Mouse (Mus musculus) layer of hippocampus, postnatal 14 days (tissue): ENCODE measurements at regions not wholly inside any gene's neighbourhood (a gene's known extent, or its start where the extent isn't known, plus 50 kb on each side); places are given as distances from the start of the nearest gene placed in this dataset.

Source experiments
- DNase-seq, 2 experiments: peaks; one replicate each; pipeline ENCODE4 v3.0.0; 2021 to 2022; ENCODE audit warnings: low spot score in 2 of 2, mixed read lengths in 1 of 2

DNA sequence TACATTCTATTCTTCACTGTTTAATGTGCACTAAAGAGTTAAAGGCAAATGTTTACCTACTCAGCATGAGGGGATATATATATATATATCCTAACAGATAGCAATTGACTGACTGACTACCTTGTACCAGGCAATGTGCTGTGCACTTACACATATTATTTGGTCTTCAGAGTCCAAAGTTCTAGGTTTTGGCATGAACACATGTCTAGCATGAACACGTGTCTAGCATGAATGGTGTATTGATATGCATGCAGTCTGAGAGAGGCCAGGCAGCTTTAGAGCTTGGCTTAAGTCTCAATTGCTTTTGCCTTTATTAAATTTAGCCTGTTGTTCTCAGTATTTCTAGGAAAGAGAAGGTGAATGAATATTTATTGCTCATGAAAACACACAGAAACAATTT, 161.4 kb downstream of the Btg1 start:
- DNase-seq: no peak

DNA sequence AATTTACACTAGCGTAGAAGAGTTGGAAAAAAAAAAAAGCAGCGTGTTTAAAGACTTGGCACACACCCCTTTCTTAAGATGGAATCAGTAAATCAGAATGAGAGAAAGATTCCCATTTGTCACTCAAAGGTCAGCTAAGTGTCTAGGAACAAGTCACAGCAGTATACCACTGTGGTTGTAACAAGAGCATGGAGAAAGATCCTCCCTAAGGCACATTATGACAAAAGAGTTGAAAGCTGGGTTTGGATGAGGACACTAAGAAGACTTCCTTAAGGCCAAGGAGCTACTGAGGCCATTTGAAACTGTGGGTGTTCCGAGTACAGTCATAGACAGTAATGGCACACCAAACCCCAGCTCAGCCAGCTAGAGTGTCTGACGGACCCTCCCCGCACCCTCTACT, 167.2 kb downstream of the Btg1 start:
- no peak for DNase-seq

DNA sequence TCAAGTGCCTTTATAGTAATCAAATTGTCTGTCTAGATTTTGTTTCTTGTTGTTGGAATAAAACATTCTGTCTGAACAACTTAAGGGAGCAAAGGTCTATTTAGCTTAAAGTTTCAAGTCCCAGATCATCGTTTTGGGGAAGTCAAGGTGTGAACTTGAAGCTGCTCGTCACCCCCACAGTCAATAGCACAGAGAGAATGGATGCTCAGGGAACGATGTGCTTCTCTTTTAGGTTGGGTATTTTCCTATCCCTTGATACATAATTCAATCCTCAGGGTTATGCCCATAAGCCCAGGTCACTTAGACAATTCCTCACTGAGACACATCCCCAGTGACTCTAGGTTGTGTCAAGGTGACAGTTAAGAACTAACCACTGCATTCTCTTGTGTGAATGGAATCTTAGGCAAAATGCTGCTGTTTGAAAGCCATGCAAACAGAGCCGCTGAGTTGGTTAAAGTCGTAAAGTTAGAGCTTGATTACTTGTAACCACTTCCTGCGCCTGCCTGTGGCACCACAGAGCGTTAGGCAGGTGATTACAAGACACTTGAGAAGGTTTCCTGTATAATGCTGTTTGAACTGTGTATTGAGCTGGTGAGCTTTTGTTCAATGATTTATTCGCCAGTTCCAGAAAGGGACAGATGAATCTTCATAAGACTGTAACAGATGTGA, 170.2 kb downstream of the Btg1 start:
- DNase-seq: no peak

DNA sequence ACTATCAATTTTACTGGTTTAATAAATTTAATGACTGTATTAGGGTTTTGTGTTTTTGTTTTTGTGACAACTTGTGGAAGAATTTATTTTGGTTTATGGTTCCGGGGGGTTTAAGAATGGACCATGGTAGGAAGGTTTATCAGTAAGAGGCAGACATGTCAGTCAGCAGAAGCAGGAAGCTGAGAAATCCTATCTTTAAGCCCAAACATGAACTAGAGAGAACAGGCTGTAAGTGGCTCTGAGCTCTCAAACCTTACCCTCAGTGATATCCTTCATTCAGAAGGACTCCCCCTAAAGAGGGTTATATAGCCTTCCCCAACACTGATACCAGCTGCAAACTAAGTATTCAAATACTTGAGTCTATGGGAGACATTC, 170.8 kb downstream of the Btg1 start:
- DNase-seq: no peak

DNA sequence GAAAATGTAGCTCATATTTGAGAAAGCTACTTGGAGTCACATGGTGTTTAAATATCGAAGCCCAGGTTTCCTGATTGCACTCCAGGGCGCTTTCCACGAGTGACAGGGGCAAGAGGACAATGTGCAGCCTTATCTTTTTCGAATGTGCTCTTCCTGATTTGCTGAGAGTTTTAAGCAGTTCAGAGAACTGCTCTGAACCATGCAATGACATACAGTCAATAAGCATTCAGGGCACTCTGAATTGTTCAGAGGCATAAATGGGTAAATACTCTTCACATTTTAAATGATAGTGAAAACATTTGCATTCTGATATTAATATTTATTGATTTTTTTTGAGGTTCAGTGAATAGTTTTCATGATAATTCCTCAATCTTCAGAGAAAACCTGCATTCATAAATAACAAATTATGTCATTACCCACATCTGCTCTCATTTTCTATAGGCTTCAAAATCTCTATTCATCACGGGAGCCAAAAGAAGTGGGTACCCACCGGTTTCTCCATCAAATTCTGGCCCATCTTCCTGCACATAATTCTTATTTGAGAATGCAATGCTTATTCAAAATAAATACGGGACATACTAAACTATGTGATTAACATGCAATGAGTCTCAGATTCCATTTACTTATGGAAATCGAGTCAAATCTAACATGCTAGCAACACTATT, 171.7 kb downstream of the Btg1 start:
- no peak for DNase-seq

DNA sequence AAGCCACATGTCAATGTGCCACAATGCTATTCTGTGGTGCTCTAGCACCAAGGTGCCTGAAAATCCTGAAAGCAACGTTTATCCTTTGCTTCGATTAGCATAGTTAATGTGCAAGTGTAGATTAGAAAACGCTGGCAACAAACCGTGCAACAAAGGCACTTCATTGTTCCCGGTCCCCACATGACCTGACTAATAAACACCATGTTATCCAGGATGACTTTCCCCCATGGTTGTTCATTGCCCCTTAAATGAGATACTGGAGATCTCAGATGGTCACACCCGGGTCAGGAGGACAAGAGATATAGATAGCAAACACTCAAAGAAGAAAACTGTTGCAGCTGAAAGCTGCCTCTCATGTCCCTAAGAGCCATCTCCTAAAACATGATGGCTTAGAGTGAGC, 180.3 kb downstream of the Btg1 start:
- no peak for DNase-seq

DNA sequence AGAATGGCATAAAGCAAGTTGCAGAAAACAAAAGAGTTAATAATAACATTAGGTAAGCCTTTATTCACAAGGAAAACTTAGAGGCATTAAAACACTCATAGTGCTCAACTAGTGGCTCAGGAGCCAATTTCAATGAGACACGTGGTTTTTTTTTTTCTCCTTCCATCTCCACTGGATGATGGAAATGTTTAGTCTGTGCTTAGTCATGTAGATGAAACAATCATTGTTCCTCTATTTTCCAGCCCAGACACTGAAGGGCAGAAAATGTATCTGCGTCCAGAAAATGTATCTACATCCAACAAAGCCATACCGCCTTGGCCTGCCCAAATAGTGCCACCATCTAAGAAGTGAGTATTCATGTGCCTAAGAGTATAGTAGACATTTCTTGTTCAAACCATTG, 184.0 kb downstream of the Btg1 start:
- no peak for DNase-seq

DNA sequence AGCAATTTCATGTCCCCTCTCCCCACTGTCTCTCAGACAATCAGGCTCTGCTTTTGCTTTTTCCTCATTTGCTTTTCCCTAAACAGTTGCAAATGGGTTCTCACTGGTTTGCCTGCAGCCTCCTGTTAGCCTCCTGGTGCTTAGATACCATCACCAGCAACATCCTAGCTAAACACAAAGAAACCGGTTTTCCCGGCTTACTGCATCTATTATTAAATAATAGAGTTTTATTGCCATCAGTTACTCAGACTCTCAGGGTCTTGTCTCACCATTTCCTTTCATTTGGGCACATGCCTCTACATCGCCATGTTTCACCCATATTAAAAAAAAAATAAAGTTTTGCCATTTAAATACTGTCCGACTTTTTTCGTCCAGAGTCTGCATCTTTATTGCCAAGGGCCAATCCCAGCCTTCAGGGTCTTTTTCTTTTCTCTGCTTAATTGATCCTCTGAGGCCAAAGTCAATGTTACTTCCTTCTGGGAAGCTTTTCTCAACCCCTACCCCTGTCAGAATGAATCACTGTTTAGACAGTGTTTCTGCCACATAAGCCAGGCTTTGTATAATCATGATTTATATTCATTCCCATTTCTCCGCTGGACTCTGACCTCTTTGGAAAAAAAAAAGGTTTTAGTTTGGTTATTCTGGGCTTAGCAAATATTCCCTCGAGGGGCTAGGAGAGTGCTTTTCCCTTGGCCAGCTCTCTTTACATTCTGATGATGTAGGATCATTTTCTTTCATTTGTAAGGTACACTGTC, 187.4 kb downstream of the Btg1 start:
- no peak for DNase-seq

DNA sequence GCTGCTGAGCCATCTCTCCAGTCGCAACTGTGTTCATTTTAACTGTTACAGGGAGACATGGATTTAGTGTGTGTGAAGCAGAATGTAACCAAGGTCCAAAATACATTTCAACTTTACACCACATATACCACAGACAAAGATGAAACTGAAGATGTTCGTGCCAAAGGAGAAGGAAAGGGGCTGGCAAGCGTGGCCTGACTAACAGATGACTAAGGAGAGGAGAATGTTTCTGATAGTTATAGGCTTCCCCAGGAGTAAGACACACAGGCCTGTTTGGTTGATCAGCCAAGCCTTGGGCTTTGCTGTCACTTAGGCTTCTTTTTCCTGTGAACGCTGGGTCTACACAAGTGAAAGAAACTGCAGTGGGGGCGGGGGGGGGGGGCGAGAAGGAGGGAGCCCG, 189.8 kb downstream of the Btg1 start:
- no peak for DNase-seq

DNA sequence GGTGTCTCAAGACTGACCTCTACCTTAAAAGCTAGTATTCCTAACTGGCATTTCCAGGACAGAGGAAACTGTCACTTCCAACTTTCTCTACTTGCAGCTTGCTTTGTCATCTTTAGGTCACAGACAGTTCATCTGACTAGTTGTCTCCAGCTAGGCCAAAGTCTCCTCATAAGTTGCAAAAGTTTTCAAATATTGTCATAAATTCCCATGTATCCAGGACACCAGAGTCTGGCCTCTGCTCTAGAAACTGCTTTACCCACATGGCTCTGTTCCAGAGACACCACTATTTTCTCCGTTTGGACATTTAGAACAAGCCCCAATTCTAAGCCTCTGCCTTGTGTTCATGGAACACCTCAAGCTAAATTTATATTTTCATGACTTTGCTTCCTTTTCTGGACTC, 205.0 kb downstream of the Btg1 start:
- no peak for DNase-seq

DNA sequence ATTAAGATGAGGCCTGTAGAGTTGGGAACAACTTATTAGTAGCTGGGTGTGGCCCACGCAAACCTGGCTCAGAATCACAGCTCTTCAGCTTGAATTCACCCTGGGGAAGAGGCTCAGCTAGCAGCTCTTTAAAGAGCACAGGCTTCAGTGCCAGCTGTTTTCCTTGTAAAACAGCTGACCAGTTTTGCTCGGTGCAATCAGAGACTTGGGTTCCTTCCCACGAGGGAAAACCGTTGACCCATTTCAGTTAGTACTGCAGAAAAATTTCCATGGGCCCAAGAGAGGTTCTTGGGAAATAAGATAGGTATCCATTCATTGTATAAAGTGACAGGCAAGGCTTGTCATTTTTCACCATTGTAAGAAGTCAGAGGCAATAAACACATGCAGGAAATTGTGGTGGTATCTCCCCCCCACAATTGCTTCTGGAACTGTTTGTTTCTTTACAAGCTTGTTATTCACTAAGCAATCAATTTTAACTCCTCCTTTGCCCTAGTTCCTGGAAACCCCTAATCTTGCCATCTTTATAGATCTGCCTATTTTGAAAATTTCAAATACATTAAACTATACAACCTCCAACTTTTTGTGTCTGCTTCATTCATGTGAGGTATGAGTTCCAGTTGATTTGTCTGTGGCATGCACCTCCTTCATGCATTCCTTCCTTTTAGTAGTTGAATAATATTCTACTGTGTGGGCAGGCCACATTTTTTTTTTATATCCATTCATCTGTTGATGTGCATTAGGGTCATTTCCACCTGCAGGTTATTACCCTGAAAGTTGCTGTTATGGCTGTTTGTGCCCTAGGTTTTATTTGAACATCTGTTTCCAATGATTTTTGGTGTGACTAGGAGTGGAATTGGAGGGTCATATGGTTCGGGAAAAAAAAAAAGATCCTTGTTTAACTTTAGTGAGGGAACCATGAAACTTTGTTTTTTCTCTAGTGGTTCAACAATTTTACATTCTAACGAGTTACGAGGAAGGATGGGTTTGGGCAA, 205.8 kb downstream of the Btg1 start:
- no peak for DNase-seq

DNA sequence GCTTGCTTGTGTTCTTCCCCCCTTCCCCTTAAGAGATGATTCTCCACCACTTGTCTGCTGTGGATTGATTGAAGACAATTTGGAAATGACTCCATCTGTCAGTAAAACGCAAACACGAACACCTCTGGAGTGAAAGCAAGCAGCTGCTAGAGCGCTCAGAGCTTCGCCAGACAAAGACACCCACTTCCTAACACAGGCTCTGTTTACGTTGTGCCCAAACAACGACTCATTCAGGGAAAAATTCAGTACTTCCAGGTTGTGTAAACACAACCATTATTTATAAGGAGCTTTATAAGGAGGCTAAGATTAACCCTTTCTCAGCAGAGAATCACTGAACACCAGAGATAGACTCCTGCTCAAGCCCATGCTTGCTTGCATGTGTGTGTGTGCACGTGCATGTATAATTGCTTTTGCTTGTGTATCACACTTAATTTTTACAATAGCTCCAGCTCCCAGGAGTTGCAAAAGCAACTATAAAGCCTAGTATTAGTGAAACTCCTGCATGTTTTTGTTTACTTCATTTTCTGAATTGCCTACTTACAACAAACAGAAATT, 209.5 kb downstream of the Btg1 start:
- DNase-seq: no peak

DNA sequence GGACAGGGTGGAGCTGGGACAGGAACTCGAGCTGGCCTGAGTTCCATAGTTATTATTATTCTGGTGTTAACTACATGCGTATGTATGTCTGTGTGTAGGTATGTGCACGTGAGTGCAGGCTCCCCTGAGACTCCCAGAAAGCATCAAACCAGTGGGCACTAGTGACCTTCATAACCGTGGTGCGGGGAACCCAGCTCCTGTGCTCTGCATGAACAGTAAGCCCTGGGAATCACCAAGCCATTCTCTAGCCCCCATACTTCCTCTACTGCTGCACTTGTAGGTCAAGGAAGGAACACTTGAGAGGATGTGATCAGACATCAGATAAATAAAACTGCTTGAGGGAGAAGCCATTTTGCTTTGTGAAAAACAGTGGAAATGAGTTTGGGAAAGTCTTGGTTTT, 211.2 kb downstream of the Btg1 start:
- DNase-seq: no peak

DNA sequence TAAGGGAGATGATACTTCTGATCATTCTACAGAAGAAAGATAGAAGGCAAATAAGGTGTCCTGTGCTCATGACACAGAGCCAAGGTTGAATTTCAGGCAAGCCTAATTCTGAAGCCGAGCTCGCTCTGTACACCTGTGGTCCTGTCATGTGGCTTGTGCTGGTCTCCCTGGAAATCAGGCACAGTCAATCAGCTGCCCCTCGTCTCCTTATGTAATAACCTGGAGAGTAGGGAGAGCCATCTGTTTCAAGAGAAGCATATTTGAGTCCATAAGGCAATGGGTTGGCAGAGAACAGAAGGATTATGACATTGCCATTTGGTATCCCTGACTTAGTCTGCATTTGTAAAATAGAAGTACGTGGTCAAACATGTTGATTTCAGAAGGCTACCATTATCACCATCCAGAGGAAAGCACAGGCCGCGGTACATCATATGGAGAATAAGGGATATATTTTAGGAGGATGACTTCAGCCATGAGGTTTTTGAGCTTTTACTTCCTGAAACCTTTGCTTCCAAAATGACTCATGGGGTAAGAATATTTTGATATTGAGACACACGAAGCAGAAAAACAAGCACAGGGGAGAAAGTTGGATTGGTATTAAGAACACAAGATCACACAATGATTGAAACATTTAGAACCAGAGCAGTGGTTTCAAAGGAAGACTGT, 211.9 kb downstream of the Btg1 start:
- DNase-seq: peak in 1 of 2 experiments; percentile 23

DNA sequence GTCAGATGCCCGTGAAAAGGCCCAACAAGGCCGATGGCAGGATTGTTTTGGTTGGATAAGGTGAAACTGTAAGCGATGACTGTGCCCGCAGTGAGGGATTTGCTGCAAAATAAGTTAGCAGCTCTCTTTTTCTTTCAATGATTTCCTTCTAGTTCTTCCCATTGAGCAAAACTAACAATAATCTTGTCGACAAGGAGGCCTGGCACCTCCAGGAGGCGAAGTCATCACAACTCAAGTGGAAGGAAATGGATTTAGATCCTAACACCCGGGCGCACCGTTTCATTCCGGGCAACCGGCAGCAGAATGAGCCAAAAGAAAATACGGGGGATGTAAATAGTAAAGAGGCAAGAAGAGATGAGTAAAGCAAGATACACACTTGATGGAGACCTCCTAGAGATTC, 214.3 kb downstream of the Btg1 start:
- no peak for DNase-seq

DNA sequence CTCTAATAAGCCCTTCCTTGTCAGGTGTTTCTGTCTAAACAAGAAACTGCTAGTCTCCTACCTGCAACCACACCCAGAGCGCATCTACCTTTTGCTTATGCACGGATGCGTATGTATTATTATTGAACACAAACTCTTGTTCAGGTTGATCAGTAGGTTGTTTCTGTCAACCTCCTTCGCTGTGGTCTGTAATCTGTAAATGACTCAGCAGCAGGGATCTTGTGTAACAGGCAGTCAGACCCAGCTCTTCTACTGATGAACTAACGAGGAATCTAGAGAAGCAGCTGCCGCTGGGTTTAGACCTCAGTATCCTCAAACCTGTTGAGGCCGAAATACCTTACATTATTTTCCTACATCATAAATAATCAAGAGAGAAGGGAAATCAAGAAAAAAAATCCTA, 220.4 kb downstream of the Btg1 start:
- no peak for DNase-seq

DNA sequence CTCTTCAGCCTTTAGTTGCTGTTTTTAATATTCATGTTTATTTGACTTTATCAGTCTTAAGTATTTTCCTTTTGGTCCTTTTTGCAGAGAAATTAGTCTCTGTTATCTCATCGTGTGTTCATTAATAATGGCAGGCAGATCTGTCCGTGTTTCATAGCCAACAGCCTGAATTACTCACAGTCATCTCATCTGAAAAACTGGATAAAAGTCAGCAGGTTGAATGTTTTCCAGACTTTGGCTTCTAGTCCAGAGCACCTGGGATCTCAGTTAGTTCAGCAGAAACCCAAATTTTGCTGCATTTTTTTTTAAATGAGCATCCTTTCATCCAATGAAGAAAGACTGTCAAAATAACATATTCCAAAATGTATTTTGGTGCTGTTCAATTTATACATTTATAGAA, 224.3 kb downstream of the Btg1 start:
- no peak for DNase-seq

DNA sequence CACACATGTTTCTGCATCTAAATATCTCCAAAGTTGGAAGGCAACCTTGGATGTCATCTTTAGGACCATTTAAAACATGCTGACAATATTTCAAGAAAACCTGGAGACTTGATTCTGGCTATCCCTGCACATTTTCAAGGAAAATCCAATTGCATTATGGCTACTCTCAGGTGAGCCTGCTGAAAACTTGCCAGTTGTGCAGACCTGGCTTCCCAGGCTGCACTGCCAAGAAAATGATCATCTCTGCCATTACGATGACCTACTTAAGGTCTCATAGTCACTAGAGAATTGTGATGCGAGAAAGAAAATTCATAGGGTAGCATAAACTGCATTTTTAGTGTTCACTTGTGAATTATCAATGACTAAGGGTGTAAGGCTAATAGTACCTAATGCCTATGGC, 225.2 kb downstream of the Btg1 start:
- DNase-seq: no peak

DNA sequence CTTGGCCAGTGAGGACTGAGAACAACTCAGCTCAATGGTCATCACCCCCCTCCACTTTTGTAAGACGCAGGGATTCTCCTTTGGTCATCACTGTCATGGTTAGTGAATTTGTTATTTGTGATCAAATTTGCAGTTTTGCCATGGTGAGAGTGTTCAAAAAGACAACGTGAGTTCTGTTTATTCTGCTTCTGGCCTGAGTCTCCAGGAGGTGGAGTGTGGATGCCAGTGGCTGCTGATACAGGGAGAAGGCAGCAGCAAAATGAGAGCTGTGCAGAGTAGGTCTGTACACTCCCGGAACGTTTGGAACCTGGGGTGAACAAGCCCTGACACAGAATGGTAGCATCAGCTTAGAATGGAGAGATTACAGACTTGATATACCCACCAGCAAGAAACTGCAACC, 229.1 kb downstream of the Btg1 start:
- DNase-seq: no peak

DNA sequence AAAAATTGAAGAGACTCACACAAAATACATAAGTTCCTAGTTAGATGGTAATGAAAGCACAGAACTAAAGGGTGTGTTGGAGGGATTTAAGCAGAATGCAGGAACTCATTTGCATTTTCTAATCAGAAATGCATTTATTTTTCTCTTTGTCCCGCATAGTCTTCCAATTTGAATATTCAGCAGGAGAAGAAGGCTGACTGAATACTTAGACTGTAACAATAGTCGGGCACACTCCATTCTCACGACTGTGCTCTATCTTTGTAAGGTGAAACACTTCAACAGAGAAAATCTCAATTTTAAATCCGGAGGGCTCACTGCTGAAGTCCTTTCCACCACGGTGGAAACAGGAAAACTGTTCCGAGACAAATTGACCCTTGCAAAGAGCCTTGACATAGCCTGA, 230.2 kb downstream of the Btg1 start:
- DNase-seq: no peak
